Mouse (Mus musculus): Measurements from ENCODE around the gene Ap1m2. TPM values are rescaled to one million over a fixed set of nuclear protein-coding genes. Genes with fewer than 3 reads are reported as not detected.
"Not testable (repeated sequence)": the region's sequence is repeated elsewhere in the genome, so short reads cannot be mapped to it uniquely, and the experiment has no call there.

Gene Ap1m2
- total RNA-seq, 2 experiments from 2014 or later, result 0.84 TPM; not detected in 1

GRCm38 (mm10) chr9:21291868-21292267, 20.3 kb downstream of the Ap1m2 start:
- ATAC-seq (replicated peaks; ENCODE audit: low FRiP score, poor library complexity, severe bottlenecking), result not testable (repeated sequence)

- peak; percentile 75 for ATAC-seq (replicated peaks; ENCODE audit: low FRiP score, poor library complexity, severe bottlenecking)
Observed at GRCm38 (mm10) chr9:21291022-21291787, 20.9 kb downstream of the Ap1m2 start, which contains the start of gene Cdkn2d. Cdkn2d (minus strand) TSS chr9:21291407.

- ATAC-seq (replicated peaks; ENCODE audit: low FRiP score, poor library complexity, severe bottlenecking), result peak; percentile 2; the same call in 1 of the 2 replicates
Observed at GRCm38 (mm10) chr9:21290589-21290988, 21.5 kb downstream of the Ap1m2 start.

- ATAC-seq (replicated peaks; ENCODE audit: low FRiP score, poor library complexity, severe bottlenecking), result no peak
Observed at GRCm38 (mm10) chr9:21289337-21289671, 22.8 kb downstream of the Ap1m2 start.

- ATAC-seq (replicated peaks; ENCODE audit: low FRiP score, poor library complexity, severe bottlenecking), result no peak
Observed at GRCm38 (mm10) chr9:21288404-21289336, 23.5 kb downstream of the Ap1m2 start.

- peak; percentile 76 for ATAC-seq (replicated peaks; ENCODE audit: low FRiP score, poor library complexity, severe bottlenecking)
Observed at GRCm38 (mm10) chr9:21287571-21288402, 24.4 kb downstream of the Ap1m2 start, which contains the start of gene Kri1. Kri1 (minus strand) TSS chr9:21287969.

GRCm38 (mm10) chr9:21286753-21287152, 25.4 kb downstream of the Ap1m2 start:
- no peak for ATAC-seq (replicated peaks; ENCODE audit: low FRiP score, poor library complexity, severe bottlenecking)

GRCm38 (mm10) chr9:21283994-21284393, 28.1 kb downstream of the Ap1m2 start:
- no peak for ATAC-seq (replicated peaks; ENCODE audit: low FRiP score, poor library complexity, severe bottlenecking)

GRCm38 (mm10) chr9:21283591-21283990, 28.5 kb downstream of the Ap1m2 start:
- ATAC-seq (replicated peaks; ENCODE audit: low FRiP score, poor library complexity, severe bottlenecking), result no peak

- no peak for ATAC-seq (replicated peaks; ENCODE audit: low FRiP score, poor library complexity, severe bottlenecking)
Observed at GRCm38 (mm10) chr9:21277776-21278175, 34.4 kb downstream of the Ap1m2 start.

GRCm38 (mm10) chr9:21276307-21276706, 35.8 kb downstream of the Ap1m2 start:
- ATAC-seq (replicated peaks; ENCODE audit: low FRiP score, poor library complexity, severe bottlenecking), result no peak

- 0 out of 2 replicates have a peak, but pooled peaks have one; percentile 13 for ATAC-seq (replicated peaks; ENCODE audit: low FRiP score, poor library complexity, severe bottlenecking)
Observed at GRCm38 (mm10) chr9:21275727-21276126, 36.4 kb downstream of the Ap1m2 start.

GRCm38 (mm10) chr9:21275013-21275710, 37.0 kb downstream of the Ap1m2 start:
- ATAC-seq (replicated peaks; ENCODE audit: low FRiP score, poor library complexity, severe bottlenecking), result no peak

- ATAC-seq (replicated peaks; ENCODE audit: low FRiP score, poor library complexity, severe bottlenecking), result no peak
Observed at GRCm38 (mm10) chr9:21274336-21274735, 37.8 kb downstream of the Ap1m2 start.

- ATAC-seq (replicated peaks; ENCODE audit: low FRiP score, poor library complexity, severe bottlenecking), result no peak
Observed at GRCm38 (mm10) chr9:21273520-21274228, 38.5 kb downstream of the Ap1m2 start.

GRCm38 (mm10) chr9:21273094-21273493, 39.0 kb downstream of the Ap1m2 start:
- no peak for ATAC-seq (replicated peaks; ENCODE audit: low FRiP score, poor library complexity, severe bottlenecking)

- ATAC-seq (replicated peaks; ENCODE audit: low FRiP score, poor library complexity, severe bottlenecking), result no peak
Observed at GRCm38 (mm10) chr9:21272391-21272790, 39.7 kb downstream of the Ap1m2 start.

GRCm38 (mm10) chr9:21269590-21269989, 42.5 kb downstream of the Ap1m2 start:
- not testable (repeated sequence) for ATAC-seq (replicated peaks; ENCODE audit: low FRiP score, poor library complexity, severe bottlenecking)

GRCm38 (mm10) chr9:21268305-21268704, 43.8 kb downstream of the Ap1m2 start:
- ATAC-seq (replicated peaks; ENCODE audit: low FRiP score, poor library complexity, severe bottlenecking), result no peak
